Mouse (Mus musculus): ENCODE measurements around the gene Fbxo21.

Gene Fbxo21

DNA sequence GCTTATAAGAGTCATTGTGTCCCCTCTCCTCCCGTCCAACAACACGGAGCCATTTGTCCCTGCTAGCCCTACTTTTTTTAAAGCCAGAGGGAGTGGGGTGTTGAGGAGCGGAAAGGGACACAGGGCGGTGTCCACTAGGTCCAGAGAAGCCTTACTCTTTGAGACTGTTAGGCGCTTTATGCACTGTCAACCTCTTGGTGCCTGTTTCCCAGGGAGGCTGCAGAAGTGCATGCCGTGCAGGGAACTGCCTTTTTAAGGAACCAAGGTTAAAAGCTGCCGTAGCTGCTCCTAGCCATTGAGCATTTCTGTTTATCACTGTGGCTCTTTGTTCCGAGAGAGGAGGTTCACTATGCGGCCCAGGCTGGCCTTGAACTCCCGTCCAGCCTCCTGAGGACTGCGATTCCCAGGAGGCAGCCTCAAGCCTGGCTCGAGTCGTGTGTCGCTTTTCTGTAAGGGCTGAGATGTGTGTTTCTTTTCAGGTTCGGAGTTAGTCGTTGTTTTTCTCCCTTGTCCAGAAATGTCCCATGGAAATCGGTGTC is 1.7 kb downstream of the Fbxo21 start:
- ATAC-seq (ENCODE audit: insufficient number of reproducible peaks, low FRiP score, low TSS enrichment): no peak

DNA sequence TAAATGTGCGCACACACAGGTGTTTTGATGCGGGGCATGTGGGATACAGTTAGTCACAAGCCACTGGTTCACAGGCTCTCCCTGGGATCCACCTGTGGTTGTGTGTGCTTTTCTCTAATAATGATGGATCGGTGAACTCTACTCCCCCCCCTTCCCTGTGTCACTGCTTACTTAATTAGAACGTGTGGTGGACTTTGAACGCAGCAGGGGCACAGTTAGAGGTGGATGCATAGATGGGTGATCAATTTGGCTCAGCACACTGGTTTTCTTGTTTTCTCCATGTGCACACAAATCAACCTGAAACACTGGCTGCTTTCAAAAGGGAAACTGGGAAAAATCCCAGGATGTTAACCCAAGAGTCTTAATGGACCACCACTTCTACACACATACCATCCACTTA is 2.6 kb downstream of the Fbxo21 start:
- no peak for ATAC-seq (ENCODE audit: insufficient number of reproducible peaks, low FRiP score, low TSS enrichment)

DNA sequence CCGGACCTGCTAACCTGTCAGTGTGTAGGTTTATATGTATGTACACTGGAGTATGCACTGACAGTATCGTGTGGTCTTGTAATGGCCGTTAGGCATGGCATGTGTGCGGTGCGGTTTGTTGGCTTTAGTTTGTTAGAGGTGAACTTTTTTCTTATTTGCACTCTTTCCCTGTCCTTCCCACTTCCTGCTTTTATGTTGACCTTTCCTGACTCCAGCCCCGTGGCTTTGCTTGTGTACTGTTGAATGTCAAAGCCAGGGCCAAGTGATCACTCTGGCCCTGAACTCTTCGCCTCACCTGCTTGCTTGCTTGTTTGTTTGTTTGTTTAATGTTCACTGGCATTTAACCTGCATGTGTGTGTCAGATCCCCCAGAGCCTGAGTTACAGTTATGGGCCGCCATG is 4.4 kb downstream of the Fbxo21 start:
- no peak for ATAC-seq (ENCODE audit: insufficient number of reproducible peaks, low FRiP score, low TSS enrichment)

DNA sequence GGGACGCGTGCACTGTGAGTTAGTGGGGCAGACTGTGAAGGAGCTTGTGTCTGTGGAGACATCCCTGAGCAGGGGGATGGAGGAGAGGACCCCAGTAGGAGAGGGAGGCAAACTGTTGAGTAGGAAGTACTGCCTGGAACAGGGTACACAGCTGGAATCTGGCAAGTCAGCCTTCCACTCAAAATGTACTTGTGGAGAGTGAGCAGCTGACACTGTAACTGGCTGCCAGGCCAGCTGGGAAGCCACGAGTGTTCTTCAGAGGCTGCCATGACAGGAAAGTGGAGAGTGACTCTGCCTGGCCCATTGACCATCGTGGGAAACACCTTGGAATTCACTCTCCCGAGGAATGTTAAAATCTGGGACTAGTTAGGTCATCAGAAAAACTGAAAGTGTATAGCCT is 5.4 kb downstream of the Fbxo21 start:
- no peak for ATAC-seq (ENCODE audit: insufficient number of reproducible peaks, low FRiP score, low TSS enrichment)

DNA sequence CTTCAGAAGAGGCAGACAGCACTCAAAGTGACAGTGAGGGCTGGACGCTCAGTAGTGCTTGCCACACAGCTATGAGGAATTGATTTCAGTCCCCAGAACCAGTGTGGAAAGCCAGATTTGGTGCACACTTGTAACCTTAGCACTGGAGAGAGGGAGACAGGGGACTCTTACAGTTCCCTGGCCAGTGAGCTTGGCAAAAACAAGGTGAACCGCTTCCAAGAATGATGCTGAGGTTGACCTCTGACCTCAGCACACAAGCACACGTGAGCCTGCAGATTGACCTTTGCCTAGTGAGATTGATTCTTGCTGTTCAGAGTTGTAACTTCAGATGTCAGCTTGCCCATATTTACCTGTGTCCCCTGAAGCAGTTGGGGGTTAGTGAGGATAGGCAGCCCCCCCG is 9.8 kb downstream of the Fbxo21 start:
- no peak for ATAC-seq (ENCODE audit: insufficient number of reproducible peaks, low FRiP score, low TSS enrichment)

DNA sequence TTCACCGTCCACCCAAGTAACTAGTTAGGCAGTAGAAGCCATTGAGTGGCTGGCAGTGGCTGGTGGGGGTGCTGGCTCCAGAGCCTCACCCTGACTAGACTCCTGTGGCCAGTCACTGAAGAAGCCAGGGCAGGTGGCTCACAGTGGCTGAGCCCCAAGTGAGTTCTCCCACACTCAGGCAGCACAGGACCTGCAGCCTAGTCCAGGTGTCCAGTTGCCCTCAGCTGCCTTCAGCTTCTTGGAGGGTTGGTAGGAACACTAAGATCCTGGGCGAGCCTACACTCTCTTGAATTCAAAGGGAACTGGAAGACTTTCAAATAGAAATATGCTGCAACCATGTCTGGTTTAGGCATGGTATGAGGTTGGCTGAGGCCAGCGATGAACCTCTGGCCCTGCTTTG is 11.4 kb downstream of the Fbxo21 start:
- no peak for ATAC-seq (ENCODE audit: insufficient number of reproducible peaks, low FRiP score, low TSS enrichment)

DNA sequence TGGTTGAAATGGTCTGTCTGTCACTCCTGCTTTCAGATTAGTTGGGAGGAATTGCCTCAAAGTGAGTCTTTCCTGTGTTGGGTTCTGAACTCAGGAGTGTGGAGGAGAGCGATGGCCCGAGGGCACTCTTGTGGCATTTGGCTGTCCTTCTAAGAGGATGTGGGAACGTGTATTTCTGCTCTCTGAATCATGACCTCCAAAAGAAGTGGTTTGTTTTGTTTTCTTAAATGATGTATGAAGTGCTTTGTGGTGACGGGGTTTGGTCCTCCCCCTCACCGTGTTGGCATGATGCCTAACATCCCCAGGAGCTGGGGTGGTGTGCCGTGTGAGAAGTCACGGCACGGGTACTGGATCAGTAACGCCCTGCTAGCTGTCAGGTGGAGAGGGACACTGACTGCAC is 11.8 kb downstream of the Fbxo21 start:
- ATAC-seq (ENCODE audit: insufficient number of reproducible peaks, low FRiP score, low TSS enrichment): no peak

DNA sequence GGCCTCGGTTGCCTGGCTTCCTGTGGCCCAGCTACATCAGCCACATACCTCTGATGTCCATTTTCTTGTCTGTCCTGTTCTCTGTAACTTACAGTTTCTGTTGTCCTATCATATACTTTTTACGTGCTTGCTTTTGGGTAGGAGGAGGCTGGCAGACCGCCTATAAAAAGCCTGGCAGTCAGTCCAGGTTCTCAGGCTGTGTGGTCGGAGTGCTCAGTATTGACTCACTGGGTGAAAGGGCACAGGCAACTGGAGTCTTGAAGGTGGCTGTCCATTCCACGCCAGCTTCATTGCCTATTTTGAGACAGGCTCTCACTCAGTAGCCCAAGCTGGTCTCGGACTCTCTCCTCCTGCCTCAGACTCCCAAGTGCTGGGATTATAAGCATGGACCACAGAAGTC is 13.2 kb downstream of the Fbxo21 start:
- no peak for ATAC-seq (ENCODE audit: insufficient number of reproducible peaks, low FRiP score, low TSS enrichment)

DNA sequence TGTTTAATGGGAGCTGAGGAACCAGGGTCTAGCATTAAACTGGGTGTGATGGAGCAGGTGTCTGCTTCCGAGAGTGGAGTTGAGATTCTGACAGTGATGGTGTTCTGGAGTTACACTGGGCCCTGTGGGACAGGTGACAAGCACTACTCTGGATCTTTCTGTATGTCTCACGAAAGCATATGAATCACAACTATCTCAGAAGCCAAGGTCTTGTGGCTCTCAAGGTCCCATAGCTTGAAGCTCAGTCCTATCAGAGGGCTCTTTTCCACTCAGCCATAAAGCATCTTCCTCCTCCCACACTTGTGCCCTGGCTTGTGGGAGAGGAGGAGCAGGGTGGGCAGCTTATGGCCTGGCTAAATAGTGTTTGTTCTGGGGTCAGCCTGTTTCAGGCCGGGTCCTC is 14.4 kb downstream of the Fbxo21 start:
- no peak for ATAC-seq (ENCODE audit: insufficient number of reproducible peaks, low FRiP score, low TSS enrichment)

DNA sequence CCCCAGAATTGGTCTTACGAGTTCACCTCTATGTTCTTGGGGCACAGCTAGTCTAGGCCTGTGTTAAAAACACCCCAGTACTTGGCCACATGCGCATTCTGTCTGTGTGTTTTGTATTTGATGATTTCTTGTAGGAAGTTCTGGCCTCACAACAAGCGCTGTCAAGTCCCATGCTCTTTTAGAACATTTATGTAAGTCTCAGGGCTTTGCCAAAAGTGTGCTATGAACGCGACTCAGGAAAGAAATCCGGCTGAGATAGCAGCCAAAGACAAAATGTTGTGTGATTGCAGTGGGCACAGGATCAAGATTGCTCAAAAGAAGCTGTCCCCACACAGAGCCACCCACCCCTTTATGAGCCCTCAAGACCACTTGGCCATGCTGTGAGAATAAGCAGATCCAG is 17.0 kb downstream of the Fbxo21 start:
- ATAC-seq (ENCODE audit: insufficient number of reproducible peaks, low FRiP score, low TSS enrichment): no peak

DNA sequence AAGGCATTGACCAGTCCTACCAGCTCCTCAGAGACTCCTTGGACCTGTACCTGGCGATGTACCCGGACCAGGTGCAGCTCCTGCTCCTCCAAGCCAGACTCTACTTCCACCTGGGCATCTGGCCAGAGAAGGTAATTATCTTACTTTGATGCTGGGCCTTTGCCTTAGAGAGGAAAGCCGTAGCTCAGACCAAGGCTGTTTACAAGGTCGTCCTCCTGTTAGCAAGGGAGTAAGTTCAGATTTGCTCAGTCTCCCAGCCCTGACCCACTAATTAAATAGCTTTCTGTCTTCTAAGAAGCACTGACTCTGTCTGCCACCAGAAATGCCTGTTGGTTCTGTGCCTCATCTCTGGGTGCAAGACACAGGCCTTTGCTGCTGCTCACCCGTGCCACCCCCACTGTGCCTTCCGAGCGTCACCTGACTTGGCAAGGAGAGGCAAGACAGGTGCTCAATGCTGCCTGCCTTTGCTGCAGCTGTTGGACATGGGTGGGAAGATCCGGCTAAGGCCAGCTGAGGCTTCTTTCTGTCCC is 18.9 kb downstream of the Fbxo21 start:
- 0 out of 2 replicates have a peak, but pooled peaks have one; percentile 37 for ATAC-seq (ENCODE audit: insufficient number of reproducible peaks, low FRiP score, low TSS enrichment)

DNA sequence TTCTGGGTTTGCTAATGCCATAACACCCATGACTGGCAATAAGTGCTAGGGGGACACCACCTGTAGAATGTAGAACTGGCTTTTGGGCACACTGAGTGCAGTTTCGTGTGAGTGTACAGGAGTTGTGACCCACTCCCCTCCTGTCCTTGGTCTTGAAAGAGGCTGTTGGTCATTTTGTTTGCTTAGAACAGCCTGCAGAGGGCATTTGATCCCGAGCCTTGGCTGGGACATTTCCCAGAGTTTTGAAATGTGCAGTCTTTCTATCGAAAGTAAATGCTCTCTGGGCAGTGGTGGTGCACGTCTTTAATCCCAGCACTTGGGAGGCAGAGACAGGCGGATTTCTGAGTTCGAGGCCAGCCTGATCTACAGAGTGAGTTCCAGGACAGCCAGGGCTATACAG is 19.4 kb downstream of the Fbxo21 start:
- no peak for ATAC-seq (ENCODE audit: insufficient number of reproducible peaks, low FRiP score, low TSS enrichment)

DNA sequence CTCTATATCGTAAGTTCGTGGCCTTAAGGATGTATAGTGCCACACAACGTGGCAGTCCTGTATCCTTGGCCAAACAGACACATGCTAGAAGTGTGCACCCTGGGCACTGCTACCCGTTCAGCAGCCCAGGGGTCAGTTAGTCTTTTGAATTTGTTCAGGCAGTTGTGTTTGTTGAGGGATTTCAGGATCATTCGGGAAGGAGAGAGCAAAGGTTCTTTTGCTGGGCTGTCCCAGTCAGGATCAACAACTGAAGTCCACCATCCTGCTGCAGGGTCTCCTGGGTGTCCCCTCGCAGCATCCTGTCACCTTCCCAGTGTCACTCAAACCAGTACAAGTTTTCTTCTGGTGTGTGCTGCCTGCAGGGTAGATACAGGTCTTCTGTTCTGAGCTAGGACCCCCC is 20.1 kb downstream of the Fbxo21 start:
- no peak for ATAC-seq (ENCODE audit: insufficient number of reproducible peaks, low FRiP score, low TSS enrichment)

DNA sequence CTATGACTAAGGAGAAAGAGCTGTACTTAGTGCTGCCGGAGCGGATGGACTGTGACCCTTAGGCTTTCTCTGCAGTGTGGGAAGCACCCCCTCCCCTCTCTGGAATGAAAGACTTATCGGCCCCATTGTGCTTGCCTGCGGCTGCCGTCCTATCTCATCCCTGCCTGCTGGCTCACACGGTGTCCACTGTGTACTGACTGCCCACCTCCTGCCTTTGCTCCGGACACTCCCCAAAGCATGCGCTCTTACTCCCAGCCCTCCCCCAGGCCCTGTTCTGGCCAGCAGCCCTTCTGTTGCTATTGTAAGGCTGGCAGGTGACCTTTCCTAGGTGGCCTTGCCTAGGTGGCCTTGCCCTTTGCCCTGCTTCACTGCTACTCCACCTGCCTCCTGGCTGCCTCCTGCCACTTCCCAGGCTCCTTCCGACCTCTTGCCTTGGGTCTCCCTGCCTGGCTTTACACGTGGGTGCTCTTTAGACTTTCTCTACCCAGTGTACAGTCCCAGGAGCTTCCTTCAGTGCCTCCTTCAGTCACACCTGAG is 21.0 kb downstream of the Fbxo21 start:
- no peak for ATAC-seq (ENCODE audit: insufficient number of reproducible peaks, low FRiP score, low TSS enrichment)

DNA sequence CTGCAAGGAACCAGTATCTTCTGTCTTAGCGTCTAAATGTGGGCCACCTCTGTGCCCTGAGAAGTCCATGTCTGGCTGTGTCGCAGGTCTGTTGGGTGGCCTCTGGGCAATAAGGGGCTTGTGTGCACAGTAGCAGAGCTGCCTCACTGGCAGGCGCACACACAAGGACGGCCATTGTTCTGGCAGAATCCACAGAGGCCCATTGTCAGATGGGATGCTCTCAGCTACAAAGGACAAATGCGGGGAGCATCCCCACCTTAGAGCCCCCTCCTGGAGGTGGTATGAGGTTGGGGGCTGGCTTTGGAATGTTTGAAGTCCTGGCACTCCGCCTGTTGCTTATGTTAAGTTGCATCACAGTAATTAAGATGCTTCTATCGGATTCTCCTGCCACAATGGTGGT is 22.5 kb downstream of the Fbxo21 start:
- no peak for ATAC-seq (ENCODE audit: insufficient number of reproducible peaks, low FRiP score, low TSS enrichment)

DNA sequence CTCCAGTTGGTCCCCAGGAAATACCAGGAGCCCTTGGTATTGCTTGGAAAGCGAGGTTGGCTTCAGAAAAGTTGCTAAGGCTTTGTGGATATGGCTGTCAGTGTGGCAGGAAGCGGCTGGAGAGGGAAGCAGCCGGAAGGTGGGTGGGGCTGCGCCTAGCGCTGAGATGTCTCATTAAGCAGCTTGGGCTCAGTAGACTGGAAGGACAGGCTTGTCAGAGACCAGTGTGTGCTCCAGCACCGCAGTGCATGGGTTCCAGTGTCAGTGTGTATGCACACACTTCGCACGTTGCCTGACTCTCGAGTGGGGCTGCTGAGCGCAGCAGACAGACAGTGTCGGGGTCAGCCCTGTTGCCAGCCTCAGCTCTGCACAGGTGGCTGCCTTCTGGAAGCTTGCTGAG is 23.1 kb downstream of the Fbxo21 start:
- no peak for ATAC-seq (ENCODE audit: insufficient number of reproducible peaks, low FRiP score, low TSS enrichment)

DNA sequence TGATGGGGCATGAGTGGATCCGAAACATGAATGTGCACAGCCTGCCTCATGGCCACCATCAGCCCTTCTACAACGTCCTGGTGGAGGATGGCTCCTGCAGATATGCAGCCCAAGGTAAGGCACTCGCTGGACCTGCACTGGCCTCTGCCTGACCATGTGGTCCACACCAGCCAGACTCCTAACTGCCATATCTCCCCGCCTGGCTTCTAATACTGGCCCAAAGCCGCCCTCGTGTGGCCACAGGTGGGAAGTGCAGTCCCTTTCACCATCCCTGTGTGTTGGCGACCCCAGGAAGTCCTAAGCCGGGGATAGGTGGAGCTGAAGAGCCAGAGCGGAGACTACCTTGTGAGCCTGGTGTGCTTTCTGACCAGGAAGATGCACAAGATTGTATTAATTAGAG is 25.5 kb downstream of the Fbxo21 start:
- ATAC-seq (ENCODE audit: insufficient number of reproducible peaks, low FRiP score, low TSS enrichment): peak; percentile 16; the same call in 1 of the 2 replicates

DNA sequence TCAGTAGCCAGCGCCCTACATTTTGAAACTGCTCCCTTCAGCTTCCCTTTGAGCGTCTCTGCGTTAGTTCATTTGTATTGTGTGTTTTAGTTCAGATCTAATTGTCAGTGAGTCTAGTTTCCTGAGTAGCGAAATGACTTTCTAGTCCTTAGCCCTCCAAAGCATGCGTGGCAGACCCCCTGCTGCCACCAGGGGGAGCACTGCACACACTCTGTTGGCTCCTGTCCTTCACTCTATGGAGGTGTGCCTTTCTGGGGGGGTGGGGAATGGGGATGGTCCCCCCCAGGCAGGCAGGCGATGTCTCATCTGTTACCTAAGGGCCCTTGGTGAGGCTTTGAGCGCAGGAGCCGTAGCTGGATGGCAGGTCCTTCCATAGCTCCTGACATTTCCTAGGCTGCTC is 28.1 kb downstream of the Fbxo21 start:
- no peak for ATAC-seq (ENCODE audit: insufficient number of reproducible peaks, low FRiP score, low TSS enrichment)

DNA sequence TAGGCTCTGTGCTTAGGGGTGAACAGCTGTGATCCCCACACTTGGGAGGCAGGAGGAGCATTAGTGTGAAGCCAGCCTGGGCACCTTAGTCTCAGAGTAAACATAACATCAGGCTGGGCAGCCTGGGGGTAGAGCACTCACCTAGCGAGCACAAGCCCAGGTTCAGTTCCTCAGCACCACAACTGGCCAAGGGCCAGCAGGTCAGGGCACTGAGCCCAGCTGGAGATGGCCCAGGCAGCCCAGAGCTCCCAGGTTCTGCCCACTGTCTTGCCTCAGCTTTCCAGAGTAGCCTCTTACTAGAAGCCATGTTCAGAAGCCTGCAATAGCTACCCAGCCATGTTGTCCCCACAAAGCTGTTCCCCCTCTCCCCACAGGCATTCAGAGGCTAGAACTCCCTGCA is 29.2 kb downstream of the Fbxo21 start:
- ATAC-seq (ENCODE audit: insufficient number of reproducible peaks, low FRiP score, low TSS enrichment): 0 out of 2 replicates have a peak, but pooled peaks have one; percentile 16

DNA sequence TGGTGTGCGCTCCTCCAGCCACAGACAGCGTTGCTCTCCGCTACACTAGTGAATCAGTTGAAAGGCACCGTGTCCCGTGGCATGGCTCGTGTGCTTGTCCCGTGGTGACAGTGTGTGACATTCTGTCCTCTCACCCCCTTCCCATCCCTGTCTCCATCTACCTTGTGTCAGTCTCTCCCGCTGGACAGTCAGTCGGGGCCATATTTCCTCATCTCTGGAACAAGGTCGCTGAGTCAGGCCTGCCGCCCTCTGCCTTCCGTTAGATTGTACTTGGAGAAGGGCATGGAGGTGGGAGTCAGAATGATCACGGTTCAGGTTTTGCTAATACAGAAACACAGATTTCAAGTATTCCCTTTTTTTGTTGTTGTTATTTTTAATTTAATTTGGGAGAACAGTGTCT is 31.8 kb downstream of the Fbxo21 start:
- no peak for ATAC-seq (ENCODE audit: insufficient number of reproducible peaks, low FRiP score, low TSS enrichment)

DNA sequence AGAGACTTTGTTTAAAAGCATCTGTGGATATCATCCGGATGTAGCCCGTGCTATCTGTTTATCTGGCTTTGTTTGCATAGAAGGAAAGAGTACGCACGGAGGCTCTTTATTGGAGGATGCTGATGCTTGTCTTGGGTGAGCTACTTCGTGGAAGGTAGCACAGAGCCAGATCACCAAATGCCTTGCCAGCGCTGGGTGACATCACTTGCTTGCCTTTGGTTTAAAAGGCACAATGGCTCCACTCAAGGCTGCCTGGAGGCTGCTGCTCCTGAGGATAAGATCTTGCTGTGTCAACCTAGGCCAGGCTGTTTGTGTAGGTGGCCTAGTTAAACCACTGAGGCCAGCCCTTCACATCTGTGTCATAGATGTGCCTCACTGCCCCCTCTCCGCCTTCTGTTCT is 34.3 kb downstream of the Fbxo21 start:
- no peak for ATAC-seq (ENCODE audit: insufficient number of reproducible peaks, low FRiP score, low TSS enrichment)

DNA sequence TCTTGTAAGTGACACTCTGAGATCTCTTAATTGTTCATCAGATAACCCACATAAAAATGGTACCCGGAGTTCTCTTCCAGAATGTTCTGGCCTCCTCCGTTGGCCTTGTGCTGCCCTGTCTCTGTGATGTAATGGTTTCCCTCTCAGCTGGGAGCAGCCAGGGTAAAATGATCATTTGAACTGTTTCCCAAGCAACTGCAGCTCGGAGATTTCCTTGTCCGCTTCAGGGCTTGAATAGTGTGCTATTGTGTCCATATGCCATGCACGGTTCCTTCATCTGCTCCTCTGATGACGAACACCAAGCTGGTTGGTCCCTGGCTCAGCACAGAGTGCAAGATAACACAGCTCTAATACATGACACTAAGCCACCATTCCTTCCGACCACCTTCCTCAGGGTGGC is 35.3 kb downstream of the Fbxo21 start:
- no peak for ATAC-seq (ENCODE audit: insufficient number of reproducible peaks, low FRiP score, low TSS enrichment)

DNA sequence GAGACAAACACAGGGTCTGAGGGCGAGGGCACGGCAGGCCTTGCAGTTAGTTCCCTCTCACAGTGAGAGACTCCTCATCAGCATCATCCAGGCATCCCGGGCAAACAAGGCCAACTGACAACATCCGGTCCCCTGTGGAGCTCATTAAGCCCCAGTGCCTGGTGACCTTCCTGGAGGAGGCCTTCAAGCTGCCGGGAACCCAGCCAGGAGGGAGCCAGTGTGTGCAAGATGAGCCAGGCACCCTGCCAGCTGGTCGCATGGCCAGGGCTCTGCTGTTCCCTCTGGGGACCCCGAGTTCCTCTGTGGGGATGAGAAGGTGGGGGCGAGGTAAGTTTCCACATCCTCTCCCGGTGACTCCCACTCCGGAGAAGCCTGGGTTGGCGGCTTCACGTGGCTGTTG is 38.5 kb downstream of the Fbxo21 start:
- ATAC-seq (ENCODE audit: insufficient number of reproducible peaks, low FRiP score, low TSS enrichment): peak; percentile 24; the same call in 1 of the 2 replicates

All from cerebellum, adult (tissue).